Mouse (Mus musculus): ENCODE data around the gene Myo18a.

The Myo18a gene

GRCm38 (mm10) chr11:77791241-77791727 lies 28.2 kb downstream of the Myo18a start:
- in situ Hi-C loops (cut with MboI; ENCODE audit: unreplicated experiment in 2 of 2) = loop anchor here in 1 of 2 experiments (10.0 to 25.0 kb wide), 3 partner anchors 156 to 679 kb away; partner anchors contain the start of gene Git1

DNA sequence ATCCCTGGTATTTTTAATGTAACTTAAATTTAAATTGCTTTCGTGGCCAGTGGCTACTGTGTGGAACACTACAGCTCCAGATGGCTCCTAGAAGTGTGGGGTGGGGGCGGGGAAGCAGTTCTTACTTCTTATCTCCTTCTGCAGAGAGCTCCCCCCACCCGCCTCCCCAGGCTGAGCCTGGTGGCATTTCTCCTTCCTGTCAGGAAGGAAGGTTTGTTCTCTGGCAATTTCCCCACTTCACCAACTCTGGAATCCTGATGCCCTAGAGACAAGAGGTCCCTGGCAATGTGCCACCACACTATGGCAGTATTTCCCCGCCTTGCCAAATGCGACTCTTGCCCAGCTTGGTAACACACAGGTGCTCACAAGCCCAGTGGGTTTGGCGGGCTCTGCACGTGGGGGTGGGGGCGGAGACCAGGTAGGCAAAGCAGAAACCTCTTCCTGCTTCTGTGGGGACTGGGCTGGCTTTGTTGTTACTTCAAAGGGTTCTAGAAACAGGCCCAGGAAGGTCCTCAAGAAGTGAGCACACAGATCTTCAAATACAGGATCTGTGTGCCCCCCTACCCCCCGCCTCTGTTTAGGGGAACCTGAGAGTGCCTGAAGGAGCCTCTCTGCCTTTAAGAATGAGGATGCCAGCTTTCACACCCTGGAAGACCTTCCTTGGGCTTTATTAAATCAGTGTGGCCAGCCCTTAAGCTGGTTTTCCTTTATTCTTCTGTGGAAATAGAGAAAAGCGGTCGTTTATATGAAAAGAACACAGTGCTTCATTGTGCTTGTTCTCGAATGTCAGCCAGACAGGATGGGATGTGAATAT lies 28.9 kb downstream of the Myo18a start:
- in situ Hi-C loops (cut with MboI; ENCODE audit: unreplicated experiment in 2 of 2) = loop anchor here in 1 of 2 experiments (10.0 to 25.0 kb wide), 3 partner anchors 157 to 680 kb away; partner anchors contain the start of gene Git1

- in situ Hi-C loops (cut with MboI; ENCODE audit: unreplicated experiment in 2 of 2) = loop anchor here in 1 of 2 experiments (10.0 to 25.0 kb wide), 3 partner anchors 158 to 680 kb away; partner anchors contain the start of gene Git1
These were observed 29.5 kb downstream of the Myo18a start for GRCm38 (mm10) chr11:77792566-77792909.

- in situ Hi-C loops (cut with MboI; ENCODE audit: unreplicated experiment in 2 of 2) = loop anchor here in 1 of 2 experiments (10.0 to 25.0 kb wide), 3 partner anchors 159 to 681 kb away; partner anchors contain the start of gene Git1
These were observed 30.3 kb downstream of the Myo18a start for GRCm38 (mm10) chr11:77793238-77793930.

GRCm38 (mm10) chr11:77795216-77795615 lies 32.2 kb downstream of the Myo18a start:
- in situ Hi-C loops (cut with MboI; ENCODE audit: unreplicated experiment in 2 of 2) = loop anchor here in 1 of 2 experiments (10.0 to 25.0 kb wide), 3 partner anchors 160 to 683 kb away; partner anchors contain the start of gene Git1

GRCm38 (mm10) chr11:77800491-77800868 lies 37.4 kb downstream of the Myo18a start:
- in situ Hi-C loops (cut with MboI; ENCODE audit: unreplicated experiment in 2 of 2) = no loop called here

DNA sequence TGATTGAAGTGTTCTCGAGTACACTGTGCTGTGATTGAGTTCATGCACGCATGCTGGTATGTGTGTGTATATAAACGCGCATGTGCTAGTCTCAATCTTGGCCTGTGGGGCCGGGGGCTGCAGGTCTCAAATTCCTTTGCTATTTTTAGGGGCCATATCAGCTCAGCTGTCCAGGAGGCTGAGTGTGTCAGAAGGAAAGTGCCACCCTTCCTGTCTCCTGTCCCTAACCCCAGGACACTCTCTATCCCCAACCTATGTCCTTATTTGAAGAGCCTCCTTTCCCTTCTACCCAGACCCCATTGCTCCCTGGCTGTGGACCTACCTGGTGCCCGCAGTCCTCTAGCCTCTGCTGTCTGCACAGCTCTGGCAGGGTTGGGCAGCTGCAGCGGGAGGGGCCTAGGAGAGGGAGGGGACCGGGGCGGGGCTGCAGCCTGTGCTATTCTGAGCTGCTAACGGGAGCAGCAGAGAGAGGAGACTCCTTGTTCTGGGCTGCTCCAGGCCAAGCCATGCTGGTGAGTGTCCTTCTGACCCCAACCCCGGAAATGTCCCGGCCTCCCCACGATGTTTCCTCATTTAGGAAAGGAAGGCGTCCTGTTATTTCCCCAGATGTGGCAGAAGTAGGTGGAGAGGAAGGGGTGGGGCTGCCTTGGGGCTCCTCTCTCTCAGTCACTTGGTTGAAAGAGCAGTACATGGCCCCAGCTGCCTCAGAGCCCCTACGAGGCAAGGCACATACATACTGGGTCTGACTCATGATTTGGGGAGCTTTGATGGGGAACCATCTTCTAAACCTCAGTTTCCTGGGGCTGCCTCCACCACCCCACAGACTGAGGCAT lies 38.0 kb downstream of the Myo18a start:
- in situ Hi-C loops (cut with MboI; ENCODE audit: unreplicated experiment in 2 of 2) = no loop called here

DNA sequence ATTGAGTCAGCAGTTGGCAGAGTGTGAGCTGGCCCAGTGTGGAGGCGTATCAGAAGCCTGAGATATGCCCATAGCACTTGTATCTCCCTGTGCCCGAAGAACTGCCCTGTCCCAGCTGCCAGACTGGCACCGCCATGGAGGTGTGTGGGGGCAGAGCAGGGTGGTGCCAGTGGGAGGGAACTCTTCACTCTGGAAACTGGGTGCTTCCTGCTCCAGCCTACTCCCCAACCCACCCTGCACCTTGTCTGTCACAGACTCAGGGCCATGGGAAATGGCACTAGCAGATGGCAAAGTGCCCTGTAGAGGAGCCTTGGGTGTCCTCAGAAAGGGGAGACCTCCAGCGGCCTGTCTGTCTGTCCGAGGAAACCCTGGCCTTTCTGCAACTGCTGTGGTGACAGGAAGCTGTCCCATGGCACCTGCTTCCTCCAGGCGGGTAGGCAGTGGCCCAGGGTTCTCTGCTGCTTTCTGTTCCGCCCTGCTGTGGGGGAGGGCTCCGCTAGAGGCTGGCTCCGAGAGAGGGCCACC lies 39.4 kb downstream of the Myo18a start:
- in situ Hi-C loops (cut with MboI; ENCODE audit: unreplicated experiment in 2 of 2) = no loop called here

DNA sequence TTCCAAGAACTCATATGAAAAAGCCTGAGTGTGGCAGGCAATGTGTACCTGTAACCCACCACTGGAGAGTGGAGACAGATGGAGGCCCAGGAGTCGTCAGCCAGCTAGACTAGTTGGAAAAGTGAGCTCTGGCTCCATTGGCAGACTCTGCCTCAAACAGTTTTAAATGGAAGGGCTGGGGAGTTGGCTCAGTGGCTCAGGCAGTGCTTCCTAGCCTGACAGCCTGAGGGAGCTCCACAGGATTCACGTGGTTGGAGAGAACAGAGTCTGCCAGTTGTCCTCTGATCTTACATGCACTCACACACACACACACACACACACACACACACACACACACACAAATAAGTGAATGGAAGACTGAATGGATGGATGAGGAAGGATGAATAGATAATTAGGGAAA lies 43.2 kb downstream of the Myo18a start:
- in situ Hi-C loops (cut with MboI; ENCODE audit: unreplicated experiment in 2 of 2) = no loop called here

DNA sequence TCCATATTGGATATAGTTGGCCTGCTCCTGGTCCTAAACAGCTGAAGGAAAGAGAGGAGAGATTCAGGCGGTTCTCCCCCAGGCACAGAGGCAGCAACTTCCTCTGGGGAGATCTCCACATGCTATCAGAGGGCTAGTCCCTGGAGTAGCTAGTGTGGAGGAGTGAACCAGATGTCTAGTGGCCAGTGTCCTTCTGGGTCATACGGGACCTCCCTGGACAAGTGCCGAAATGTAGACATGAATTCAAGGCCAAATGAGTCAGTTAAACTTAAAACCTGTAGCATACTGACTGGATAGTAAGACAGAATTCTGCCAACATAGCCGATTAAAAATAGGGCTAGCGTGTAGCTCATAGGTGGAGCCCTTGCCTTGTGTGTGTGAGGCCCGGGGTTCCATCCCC lies 43.8 kb downstream of the Myo18a start:
- in situ Hi-C loops (cut with MboI; ENCODE audit: unreplicated experiment in 2 of 2) = no loop called here

GRCm38 (mm10) chr11:77808051-77808465 lies 45.0 kb downstream of the Myo18a start:
- in situ Hi-C loops (cut with MboI; ENCODE audit: unreplicated experiment in 2 of 2) = no loop called here

DNA sequence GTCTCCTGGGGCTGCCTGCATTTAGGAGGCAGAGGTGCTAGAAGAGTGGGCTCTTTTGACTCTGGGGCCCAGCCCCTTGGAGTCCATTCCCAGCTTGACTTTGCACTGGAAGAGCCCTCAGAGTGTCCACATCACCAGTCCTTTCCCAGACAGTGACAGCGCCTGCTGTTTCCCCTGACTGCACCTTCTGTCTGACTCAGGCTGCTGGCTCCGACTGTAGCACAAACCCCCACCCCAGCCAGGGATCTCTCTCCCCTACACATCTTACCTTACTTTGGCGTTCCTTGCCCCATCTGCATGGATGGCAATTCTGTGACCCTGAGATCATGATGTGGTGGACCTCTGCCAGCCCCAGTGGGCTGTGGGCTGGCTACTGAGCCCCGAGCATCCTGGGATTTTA lies 46.2 kb downstream of the Myo18a start:
- in situ Hi-C loops (cut with MboI; ENCODE audit: unreplicated experiment in 2 of 2) = no loop called here

DNA sequence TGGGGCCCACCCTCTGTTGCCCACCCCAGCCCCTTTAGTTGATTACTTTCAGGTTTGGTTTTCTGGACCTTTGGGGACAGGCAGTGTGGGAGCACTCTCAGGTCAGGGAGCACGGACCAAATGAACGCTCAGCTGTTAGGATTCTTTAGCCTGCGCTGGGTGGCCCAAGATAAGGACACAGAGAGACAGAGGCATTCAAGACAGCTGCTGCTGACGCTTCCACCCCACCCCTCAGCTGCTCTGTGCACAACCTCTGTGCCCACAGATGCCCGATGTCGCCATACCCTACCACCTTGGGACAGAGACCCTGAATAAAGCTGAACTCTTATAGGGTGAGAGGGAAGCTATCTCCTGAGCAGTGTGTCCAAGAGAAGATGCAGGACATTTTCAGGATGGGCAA lies 47.0 kb downstream of the Myo18a start:
- in situ Hi-C loops (cut with MboI; ENCODE audit: unreplicated experiment in 2 of 2) = loop anchor here in 1 of 2 experiments (10.0 kb wide), 1 partner anchor 495 kb away; no protein-coding TSS in a partner anchor

DNA sequence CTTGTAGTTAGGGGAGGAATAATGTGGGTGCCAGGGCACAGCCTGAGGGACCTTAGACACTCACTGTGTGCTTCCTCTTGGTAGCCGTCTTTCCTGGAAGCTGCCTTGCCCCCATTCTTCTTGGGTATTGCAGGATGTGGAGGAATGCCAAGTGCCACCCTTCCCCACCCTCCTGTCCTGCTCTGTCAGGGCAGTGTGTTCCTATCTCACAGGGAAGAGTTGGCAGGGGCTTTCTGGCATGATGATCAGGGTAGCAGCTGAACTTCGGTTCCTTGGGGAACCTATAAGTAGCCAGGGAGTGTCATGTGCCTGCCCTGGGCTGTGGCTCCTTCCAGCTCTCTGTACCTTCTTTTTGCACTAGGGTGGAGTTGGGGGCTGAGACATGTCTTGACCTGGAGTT lies 50.9 kb downstream of the Myo18a start:
- in situ Hi-C loops (cut with MboI; ENCODE audit: unreplicated experiment in 2 of 2) = loop anchor here in 1 of 2 experiments (10.0 kb wide), 1 partner anchor 499 kb away; no protein-coding TSS in a partner anchor

DNA sequence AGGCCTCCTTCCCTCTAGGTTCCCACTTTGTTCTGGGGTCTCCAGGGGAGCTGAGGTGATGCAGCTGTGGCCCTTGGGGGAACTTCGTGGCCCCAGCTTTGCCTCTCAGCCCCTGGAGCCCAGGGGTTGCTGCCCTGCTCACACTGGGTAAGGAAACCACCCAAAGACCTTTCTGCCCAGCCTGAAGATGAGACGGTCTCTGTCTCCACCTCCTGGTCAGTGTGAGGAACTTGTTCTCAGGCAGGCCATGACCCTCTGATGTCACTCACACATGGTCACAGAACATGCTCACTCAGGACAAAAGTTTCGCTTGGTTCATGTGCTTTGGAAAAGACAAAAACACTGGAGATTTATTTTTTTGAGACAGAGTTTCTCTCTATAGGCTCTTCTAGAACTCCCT lies 53.0 kb downstream of the Myo18a start:
- in situ Hi-C loops (cut with MboI; ENCODE audit: unreplicated experiment in 2 of 2) = loop anchor here (5.0 to 10.0 kb wide), 3 partner anchors 74 to 501 kb away; no protein-coding TSS in a partner anchor

- in situ Hi-C loops (cut with MboI; ENCODE audit: unreplicated experiment in 2 of 2) = loop anchor here in 1 of 2 experiments (10.0 kb wide), 2 partner anchors 63 to 353 kb away; partner anchors contain the start of genes Nek8 and Tlcd1
These were observed 58.6 kb downstream of the Myo18a start for GRCm38 (mm10) chr11:77821648-77822047.

DNA sequence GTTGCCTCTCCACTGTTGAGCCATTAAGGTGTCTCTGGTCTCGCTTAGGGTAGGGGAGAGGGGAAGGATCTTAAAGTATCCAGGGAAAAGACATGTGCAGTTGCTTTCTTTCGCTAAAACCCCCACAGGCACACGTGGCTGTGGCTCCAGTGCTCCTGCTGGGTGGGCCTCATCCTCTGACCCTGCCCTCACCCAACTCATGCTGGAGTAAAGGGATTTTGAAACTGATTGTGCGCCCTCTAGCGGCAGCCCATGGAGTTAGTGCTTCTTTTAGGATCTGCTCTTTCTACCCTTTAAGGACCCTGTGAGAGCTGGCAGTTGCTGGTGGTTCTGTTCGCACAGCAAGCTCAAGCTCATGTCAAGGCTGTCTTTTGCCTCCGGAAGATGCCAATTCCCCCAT lies 59.7 kb downstream of the Myo18a start:
- in situ Hi-C loops (cut with MboI; ENCODE audit: unreplicated experiment in 2 of 2) = loop anchor here in 1 of 2 experiments (10.0 kb wide), 2 partner anchors 62 to 352 kb away; partner anchors contain the start of genes Nek8 and Tlcd1

- in situ Hi-C loops (cut with MboI; ENCODE audit: unreplicated experiment in 2 of 2) = loop anchor here (5.0 to 10.0 kb wide), 5 partner anchors 59 to 351 kb away; partner anchors contain the start of genes Nek8 (in 2 of the 2), Tlcd1 (in 2 of the 2) and Pipox (in 1 of the 2)
These were observed 62.8 kb downstream of the Myo18a start for GRCm38 (mm10) chr11:77825853-77826252.

DNA sequence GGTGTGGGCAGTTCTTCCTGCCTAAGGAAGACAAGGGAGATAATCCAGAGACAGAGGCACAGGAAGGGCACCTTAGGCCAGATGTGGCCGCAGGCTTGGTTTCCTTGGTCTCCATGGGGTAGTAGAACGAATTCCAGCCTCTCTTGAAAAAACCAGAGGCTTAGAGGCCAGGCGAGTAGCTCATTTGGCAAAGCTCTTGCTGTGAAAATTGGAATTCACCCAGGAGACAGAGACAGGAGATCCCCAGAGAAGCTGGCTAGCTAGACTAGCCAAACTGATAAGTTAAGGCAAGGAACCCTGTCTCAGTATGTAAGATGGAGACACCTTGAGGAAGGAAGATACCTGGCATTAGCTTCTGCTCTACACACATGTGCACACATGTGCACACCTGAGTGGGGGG lies 63.3 kb downstream of the Myo18a start:
- in situ Hi-C loops (cut with MboI; ENCODE audit: unreplicated experiment in 2 of 2) = loop anchor here (5.0 to 10.0 kb wide), 5 partner anchors 58 to 351 kb away; partner anchors contain the start of genes Nek8 (in 2 of the 2), Tlcd1 (in 2 of the 2) and Pipox (in 1 of the 2)
